Mouse (Mus musculus) brain, embryonic 18.5 days (tissue): Measurements from ENCODE around the gene Etv6.
A peak's percentile ranks its signal among the peaks of the same experiment; 100 is the strongest.

Source experiments
- DNase-seq: peaks from one replicate; pipeline ENCODE4 v3.0.0-alpha.2; 2012; ENCODE audit warnings: low read depth, low spot score

The Etv6 gene

GRCm38 (mm10) chr6:134251364-134251763 lies 215.9 kb downstream of the Etv6 start:
- no peak for DNase-seq

GRCm38 (mm10) chr6:134252081-134252755 lies 216.7 kb downstream of the Etv6 start:
- DNase-seq, result no peak

GRCm38 (mm10) chr6:134256369-134256768 lies 220.9 kb downstream of the Etv6 start:
- no peak for DNase-seq

- no peak for DNase-seq
Observed at GRCm38 (mm10) chr6:134259913-134260312, 224.4 kb downstream of the Etv6 start.

GRCm38 (mm10) chr6:134261904-134262303 lies 226.4 kb downstream of the Etv6 start:
- DNase-seq, result no peak

- DNase-seq, result no peak
Observed at GRCm38 (mm10) chr6:134262383-134262782, 226.9 kb downstream of the Etv6 start.

- no peak for DNase-seq
Observed at GRCm38 (mm10) chr6:134262911-134263607, 227.6 kb downstream of the Etv6 start.

GRCm38 (mm10) chr6:134273884-134274283 lies 238.4 kb downstream of the Etv6 start:
- no peak for DNase-seq

GRCm38 (mm10) chr6:134276954-134277353 lies 241.5 kb downstream of the Etv6 start:
- no peak for DNase-seq

- no peak for DNase-seq
Observed at GRCm38 (mm10) chr6:134282095-134282494, 246.6 kb downstream of the Etv6 start.

GRCm38 (mm10) chr6:134291823-134292222 lies 256.3 kb downstream of the Etv6 start:
- no peak for DNase-seq

- no peak for DNase-seq
Observed at GRCm38 (mm10) chr6:134292404-134292803, 256.9 kb downstream of the Etv6 start.

- DNase-seq, result no peak
Observed at GRCm38 (mm10) chr6:134293615-134294508, 258.4 kb downstream of the Etv6 start.

GRCm38 (mm10) chr6:134297884-134298619 lies 262.6 kb downstream of the Etv6 start:
- no peak for DNase-seq

- DNase-seq, result no peak
Observed at GRCm38 (mm10) chr6:134301951-134302350, 266.5 kb downstream of the Etv6 start.

- no peak for DNase-seq
Observed at GRCm38 (mm10) chr6:134311346-134311745, 275.8 kb downstream of the Etv6 start.

- DNase-seq, result no peak
Observed at GRCm38 (mm10) chr6:134312571-134312970, 277.1 kb downstream of the Etv6 start.

- DNase-seq, result peak; percentile 22
Observed at GRCm38 (mm10) chr6:134317371-134317770, 281.9 kb downstream of the Etv6 start.
